Mouse (Mus musculus) olfactory bulb, adult 2 months (tissue): ENCODE data around the gene Cntrl.

ENCODE experiments used
- CTCF ChIP-seq: fragments of 200-500 bp; IDR thresholded peaks from 2 replicates; pipeline ENCODE4 v1.5.1; 2012; ENCODE audit warnings: low read depth, mild to moderate bottlenecking, low read length, moderate library complexity; ENCODE audit not compliant: insufficient read depth
- POLR2A ChIP-seq: fragments of 200-500 bp; IDR thresholded peaks from 2 replicates; pipeline ENCODE4 v1.6.1; 2012; ENCODE audit warnings: mild to moderate bottlenecking, low read depth, low read length, moderate library complexity; ENCODE audit not compliant: insufficient read depth

DNA sequence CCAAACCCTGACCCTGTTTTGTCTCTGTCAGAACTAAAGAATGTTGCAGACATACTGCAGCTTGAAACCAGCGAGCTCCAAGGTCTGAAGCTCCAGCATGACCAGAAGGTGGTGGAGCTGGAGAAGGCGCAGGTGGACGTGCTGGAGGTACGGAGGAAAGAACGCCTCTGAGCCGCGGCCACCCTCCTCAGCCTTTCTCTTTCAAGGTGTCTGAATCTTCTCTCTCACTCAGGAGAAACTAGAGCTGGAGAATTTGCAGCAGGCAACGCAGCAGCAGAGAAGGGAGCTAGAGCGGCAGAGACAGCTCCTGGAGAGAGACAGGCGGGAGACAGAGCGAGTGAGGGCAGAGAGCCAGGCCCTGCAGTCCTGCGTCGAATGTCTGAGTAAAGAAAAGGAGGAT is 56.1 kb downstream of the Cntrl start:
- TF ChIP-seq CTCF (no peak), POLR2A (no peak)
